Mouse (Mus musculus) stomach, postnatal 0 days (tissue): ENCODE results near the gene 1190005I06Rik.

Source experiments
- CTCF ChIP-seq: IDR thresholded peaks from 2 replicates; pipeline ENCODE4 v1.5.1; 2016; ENCODE audit warnings: antibody characterized with exemption, low read depth, mild to moderate bottlenecking, moderate library complexity
- EP300 ChIP-seq: optimal IDR thresholded peaks from 2 replicates; pipeline ENCODE3; 2016; ENCODE audit warnings: antibody characterized with exemption

- TF ChIP-seq CTCF (no peak), EP300 (no peak)
These were observed 73.6 kb downstream of the 1190005I06Rik start for GRCm38 (mm10) chr8:120573866-120574265.
